Mouse (Mus musculus): ENCODE results near the gene E030018B13Rik. TPM values are rescaled to one million over a fixed set of nuclear protein-coding genes. Genes with fewer than 3 reads are reported as not detected.

Gene E030018B13Rik
- total RNA-seq (2014; rRNA removed; ENCODE audit: low replicate concordance) (not detected in 2 replicates), polyA plus RNA-seq (2015; fragmentation: Nextera tagmentation; extraction: Ambion mirVana) (0.11 and 0.15 TPM in 2 replicates)

DNA sequence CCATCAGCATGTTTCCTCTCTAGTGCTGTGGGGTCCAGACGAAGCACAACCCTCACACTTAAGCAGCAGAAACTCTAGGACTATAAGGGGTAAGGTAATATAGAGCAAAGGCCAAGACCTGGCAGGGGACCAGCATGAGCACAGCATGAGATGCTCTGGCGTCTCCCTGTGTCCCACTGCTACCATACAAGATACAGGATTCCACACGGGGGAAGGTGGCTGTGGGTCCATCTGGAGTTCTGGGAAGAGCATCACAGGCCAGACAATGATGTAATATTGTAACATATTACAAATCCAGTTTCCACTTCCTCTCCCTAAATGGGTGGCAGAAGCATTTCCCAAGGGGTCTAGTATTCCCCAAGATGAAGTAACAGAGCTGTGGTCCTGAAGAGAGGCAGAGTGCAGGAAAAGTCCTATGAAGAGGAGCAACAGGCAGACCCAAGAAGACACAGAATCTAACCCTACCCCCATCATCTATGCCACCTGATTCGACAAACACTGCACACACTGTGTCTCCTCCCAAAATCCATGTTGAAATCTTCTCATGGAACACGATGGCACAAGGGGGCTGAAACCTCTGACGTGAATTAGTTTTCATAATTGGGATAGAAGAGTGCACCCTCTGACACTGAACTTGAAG is at the start of gene E030018B13Rik:
E030018B13Rik (plus strand) TSS at position 590 of the 640 bp plus-strand sequence.
- Histone ChIP-seq H3K9me3 (replicated peaks; ENCODE audit: control insufficient read depth, low read length) (no peaks in the 10 kb centered on the region), H3K4me1 (ENCODE audit: control insufficient read depth, insufficient read depth) (peaks cover 94% of the 10 kb centered on the region), H3K4me3 (ENCODE audit: low read depth, low read length) (no peak within 1 kb of the TSS), H3K4me2 (ENCODE audit: low read depth, low read length) (no peak within 1 kb of the TSS), H3K27ac (ENCODE audit: low read depth) (peak within 1 kb of the TSS; percentile 73), H3K9ac (replicated peaks; ENCODE audit: low read depth, low read length) (no peak within 1 kb of the TSS), H3K27me3 (ENCODE audit: control insufficient read depth, insufficient read depth, low read length) (no peaks in the 10 kb centered on the region), H3K36me3 (replicated peaks; ENCODE audit: control insufficient read depth, insufficient read depth, low read length) (no peaks in the 10 kb centered on the region)
- no peak for TF ChIP-seq EP300 (IDR thresholded peaks at IDR 0.05; ENCODE audit: low read depth)
- TF ChIP-seq CTCF (IDR thresholded peaks at IDR 0.05; ENCODE audit: low read depth): no peak
- WGBS: 72% methylated on average over 6 of the region's 6 CpGs
- ATAC-seq (ENCODE audit: insufficient read depth, low read depth): no peak
- DNase-seq (ENCODE audit: low spot score): no peak

DNA sequence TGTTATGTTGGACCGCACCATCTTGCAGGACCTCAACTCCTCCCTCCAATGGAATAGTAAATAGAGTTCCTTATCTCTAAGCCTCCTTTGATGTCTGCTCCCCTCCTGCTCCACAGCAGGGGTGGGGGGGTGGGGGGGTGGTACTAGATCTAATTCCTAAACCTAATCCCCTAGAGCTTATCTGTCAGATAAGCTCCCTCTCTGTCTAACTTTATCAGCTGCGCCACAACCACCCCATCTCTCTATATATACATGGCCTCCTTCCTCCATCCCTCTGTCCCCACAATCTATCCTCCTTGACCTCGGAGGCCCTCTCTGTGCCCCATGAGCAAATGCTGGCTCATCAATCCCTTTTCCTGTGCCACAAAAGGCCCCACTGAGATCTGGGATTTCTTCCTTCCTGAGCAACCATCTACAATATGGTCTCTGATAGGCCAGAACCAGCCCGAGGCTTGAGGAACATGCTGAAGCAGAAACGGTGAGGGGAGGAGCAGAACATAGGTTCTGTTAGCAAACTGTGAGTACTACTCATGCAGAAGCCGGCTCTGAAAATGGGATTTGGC is 48.2 kb upstream of the E030018B13Rik start:
- no peak for TF ChIP-seq CTCF (IDR thresholded peaks at IDR 0.05; ENCODE audit: low read depth)
- TF ChIP-seq EP300 (IDR thresholded peaks at IDR 0.05; ENCODE audit: low read depth): no peak
- Histone ChIP-seq H3K4me1 (ENCODE audit: control insufficient read depth, insufficient read depth) (no peaks in the 10 kb centered on the region), H3K36me3 (replicated peaks; ENCODE audit: control insufficient read depth, insufficient read depth, low read length) (no peaks in the 10 kb centered on the region), H3K4me3 (ENCODE audit: low read depth, low read length) (no peak overlapping the region), H3K9ac (replicated peaks; ENCODE audit: low read depth, low read length) (no peak overlapping the region), H3K9me3 (replicated peaks; ENCODE audit: control insufficient read depth, low read length) (no peaks in the 10 kb centered on the region), H3K27ac (ENCODE audit: low read depth) (no peak overlapping the region), H3K4me2 (ENCODE audit: low read depth, low read length) (no peak overlapping the region), H3K27me3 (ENCODE audit: control insufficient read depth, insufficient read depth, low read length) (no peaks in the 10 kb centered on the region)
- ATAC-seq (ENCODE audit: insufficient read depth, low read depth) (no peak), DNase-seq (ENCODE audit: low spot score) (no peak)
- 40% methylated on average over 6 of the region's 6 CpGs for WGBS

DNA sequence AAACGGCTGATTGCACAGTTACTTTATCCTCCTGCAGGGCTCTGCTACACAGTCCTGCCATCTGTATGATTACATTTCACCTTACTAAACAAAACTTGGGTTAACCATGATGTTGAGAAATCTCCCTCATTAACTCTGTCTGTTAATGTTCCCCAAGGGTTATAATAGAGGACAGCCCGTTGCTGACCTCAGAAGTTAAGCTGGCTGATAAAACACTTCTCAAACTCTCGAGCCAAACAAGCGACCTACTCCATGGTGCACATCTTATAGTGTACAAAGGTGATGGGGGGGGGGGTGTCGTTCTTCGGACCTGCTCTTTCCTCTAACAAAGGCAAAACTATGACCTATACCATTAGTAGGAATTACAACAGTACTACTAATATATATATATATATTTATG is 45.0 kb upstream of the E030018B13Rik start:
- Histone ChIP-seq H3K9me3 (replicated peaks; ENCODE audit: control insufficient read depth, low read length) (no peaks in the 10 kb centered on the region), H3K4me3 (ENCODE audit: low read depth, low read length) (no peak overlapping the region), H3K27me3 (ENCODE audit: control insufficient read depth, insufficient read depth, low read length) (no peaks in the 10 kb centered on the region), H3K4me1 (ENCODE audit: control insufficient read depth, insufficient read depth) (peaks cover 12% of the 10 kb centered on the region; the same call in 1 of the 2 replicates), H3K4me2 (ENCODE audit: low read depth, low read length) (no peak overlapping the region), H3K27ac (ENCODE audit: low read depth) (no peak overlapping the region), H3K36me3 (replicated peaks; ENCODE audit: control insufficient read depth, insufficient read depth, low read length) (no peaks in the 10 kb centered on the region), H3K9ac (replicated peaks; ENCODE audit: low read depth, low read length) (no peak overlapping the region)
- ATAC-seq (ENCODE audit: insufficient read depth, low read depth) (no peak), DNase-seq (ENCODE audit: low spot score) (no peak)
- WGBS: 70% methylated on average over 6 of the region's 6 CpGs
- no peak for TF ChIP-seq CTCF (IDR thresholded peaks at IDR 0.05; ENCODE audit: low read depth)
- no peak for TF ChIP-seq EP300 (IDR thresholded peaks at IDR 0.05; ENCODE audit: low read depth)

DNA sequence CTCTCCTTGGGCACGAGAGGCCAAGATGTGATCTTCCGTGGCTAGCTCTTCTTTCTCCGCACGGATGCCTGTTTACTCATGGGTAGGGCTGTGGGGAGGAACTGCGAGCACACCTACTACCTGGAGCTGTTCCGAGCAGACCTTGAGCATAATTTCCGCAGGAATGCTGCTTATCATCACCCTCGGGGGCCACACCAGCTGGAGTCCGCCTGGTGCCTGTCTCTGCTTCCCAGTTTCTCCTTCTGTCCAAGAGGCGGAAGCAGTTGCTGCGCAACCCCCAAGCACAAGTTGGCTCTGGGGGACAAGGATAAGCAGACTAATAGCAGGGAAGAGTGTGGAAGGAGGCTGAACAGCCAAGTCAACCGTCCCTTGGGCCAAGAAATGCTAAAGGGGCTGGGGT is 42.8 kb upstream of the E030018B13Rik start:
- Histone ChIP-seq H3K4me3 (ENCODE audit: low read depth, low read length) (no peak overlapping the region), H3K9ac (replicated peaks; ENCODE audit: low read depth, low read length) (no peak overlapping the region), H3K4me1 (ENCODE audit: control insufficient read depth, insufficient read depth) (peaks cover 19% of the 10 kb centered on the region), H3K36me3 (replicated peaks; ENCODE audit: control insufficient read depth, insufficient read depth, low read length) (no peaks in the 10 kb centered on the region), H3K27ac (ENCODE audit: low read depth) (no peak overlapping the region), H3K9me3 (replicated peaks; ENCODE audit: control insufficient read depth, low read length) (no peaks in the 10 kb centered on the region), H3K4me2 (ENCODE audit: low read depth, low read length) (no peak overlapping the region), H3K27me3 (ENCODE audit: control insufficient read depth, insufficient read depth, low read length) (no peaks in the 10 kb centered on the region)
- TF ChIP-seq EP300 (IDR thresholded peaks at IDR 0.05; ENCODE audit: low read depth): no peak
- TF ChIP-seq CTCF (IDR thresholded peaks at IDR 0.05; ENCODE audit: low read depth): no peak
- no peak for DNase-seq (ENCODE audit: low spot score)
- WGBS: 28% methylated on average over 12 of the region's 12 CpGs
- ATAC-seq (ENCODE audit: insufficient read depth, low read depth): no peak; the same call in 1 of the 2 replicates

DNA sequence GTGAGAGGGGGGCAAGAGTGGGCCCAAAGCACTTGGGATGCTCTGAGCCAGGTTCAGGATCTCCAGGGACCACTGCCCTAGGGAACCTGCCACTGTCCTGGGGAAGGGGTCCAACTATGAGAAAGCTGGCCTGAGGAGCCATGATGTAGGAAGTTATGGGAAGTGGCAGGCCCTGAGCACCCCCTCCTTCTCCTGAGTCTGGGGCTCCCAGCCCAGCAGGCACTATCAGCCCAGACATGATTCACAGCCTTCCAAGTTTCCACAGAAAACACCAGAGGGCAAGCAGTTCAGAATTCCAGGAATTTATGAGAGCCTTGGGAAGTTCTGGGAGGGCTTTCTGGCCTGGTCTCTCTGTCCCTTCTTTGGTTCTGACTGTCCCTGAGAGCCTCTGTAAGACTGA is 41.0 kb upstream of the E030018B13Rik start:
- Histone ChIP-seq H3K9me3 (replicated peaks; ENCODE audit: control insufficient read depth, low read length) (no peaks in the 10 kb centered on the region), H3K27me3 (ENCODE audit: control insufficient read depth, insufficient read depth, low read length) (no peaks in the 10 kb centered on the region), H3K9ac (replicated peaks; ENCODE audit: low read depth, low read length) (no peak overlapping the region), H3K4me2 (ENCODE audit: low read depth, low read length) (no peak overlapping the region), H3K27ac (ENCODE audit: low read depth) (peak overlapping the region; percentile 16; the same call in 1 of the 2 replicates), H3K4me1 (ENCODE audit: control insufficient read depth, insufficient read depth) (peaks cover 31% of the 10 kb centered on the region), H3K36me3 (replicated peaks; ENCODE audit: control insufficient read depth, insufficient read depth, low read length) (no peaks in the 10 kb centered on the region), H3K4me3 (ENCODE audit: low read depth, low read length) (no peak overlapping the region)
- ATAC-seq (ENCODE audit: insufficient read depth, low read depth) (no peak), DNase-seq (ENCODE audit: low spot score) (no peak)
- TF ChIP-seq EP300 (IDR thresholded peaks at IDR 0.05; ENCODE audit: low read depth) (no peak), CTCF (IDR thresholded peaks at IDR 0.05; ENCODE audit: low read depth) (no peak)
